ENCODE assay signal across 8 mouse cellular contexts in the genomic region with DNA sequence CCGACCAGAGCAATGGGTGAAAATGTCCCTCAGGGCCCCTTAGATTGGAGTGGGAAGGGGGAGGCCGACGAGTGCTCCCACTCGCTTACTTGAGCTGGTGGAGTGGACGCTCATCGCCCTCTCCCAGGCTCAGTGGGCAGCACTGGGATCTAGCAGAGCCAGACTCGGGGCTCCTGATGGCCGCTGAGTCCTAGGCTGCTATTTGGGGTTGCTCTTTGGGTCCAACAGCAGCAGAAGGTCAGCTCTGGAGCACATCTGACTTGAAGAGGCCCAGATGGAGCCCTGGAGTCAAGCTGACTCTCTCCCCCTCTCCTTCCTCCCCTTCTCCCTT. TPM values are rescaled to one million over a fixed set of nuclear protein-coding genes. Genes with fewer than 3 reads are reported as not detected.
A peak's percentile ranks its signal among the peaks of the same experiment; 100 is the strongest.
DNase-seq lines count a peak whose midpoint lies in the region; ATAC-seq and TF ChIP-seq lines count a peak whose summit lies in the region.

No protein-coding gene starts in this region.

- peak overlapping the region; percentile 68 for H3K9ac ChIP-seq in forebrain, embryonic 13.5 days
- H3K9ac ChIP-seq in liver, embryonic 13.5 days, result peak overlapping the region; percentile 81

- H3K4me2 ChIP-seq in forebrain, embryonic 13.5 days, result peak overlapping the region; percentile 76
- peak overlapping the region; percentile 90 for H3K4me2 ChIP-seq in liver, embryonic 13.5 days

- H3K4me3 ChIP-seq in heart, embryonic 10.5 days, result peak overlapping the region; percentile 74
- H3K4me3 ChIP-seq in C2C12 (ENCODE audit: insufficient read depth, poor library complexity, severe bottlenecking), result peak overlapping the region; percentile 59
- H3K4me3 ChIP-seq in forebrain, embryonic 13.5 days, result peak overlapping the region; percentile 43
- H3K4me3 ChIP-seq in liver, embryonic 13.5 days (replicated peaks), result peak overlapping the region; percentile 69

- no peaks in the 10 kb centered on the region for H3K9me3 ChIP-seq in heart, embryonic 10.5 days
- H3K9me3 ChIP-seq in forebrain, embryonic 13.5 days (replicated peaks), result no peaks in the 10 kb centered on the region
- H3K9me3 ChIP-seq in liver, embryonic 13.5 days (replicated peaks), result no peaks in the 10 kb centered on the region

- H3K27ac ChIP-seq in heart, embryonic 10.5 days, result peak overlapping the region; percentile 91
- no peak overlapping the region for H3K27ac ChIP-seq in forebrain, embryonic 13.5 days
- H3K27ac ChIP-seq in liver, embryonic 13.5 days, result peak overlapping the region; percentile 31

- intact Hi-C loops in heart, postnatal 14 days (cut with DNase I), result no loop called here

- no peak for TF ChIP-seq CTCF in C2C12 (IDR thresholded peaks at IDR 0.05; ENCODE audit: control insufficient read depth, insufficient read depth, insufficient read length)

- H3ac ChIP-seq in C2C12 (ENCODE audit: control insufficient read depth, insufficient read length, low read depth), result peak overlapping the region; percentile 91

- peak; percentile 57 for ATAC-seq in forebrain, embryonic 13.5 days
- ATAC-seq in liver, embryonic 13.5 days (ENCODE audit: low read depth), result no peak

- peaks cover 48% of the 10 kb centered on the region for H3K4me1 ChIP-seq in heart, embryonic 10.5 days
- peaks cover 18% of the 10 kb centered on the region for H3K4me1 ChIP-seq in forebrain, embryonic 13.5 days
- peaks cover 20% of the 10 kb centered on the region for H3K4me1 ChIP-seq in liver, embryonic 13.5 days (replicated peaks)

- H3K79me3 ChIP-seq in C2C12 (ENCODE audit: low read depth), result no peaks in the 10 kb centered on the region

- under 1% methylated on average over 8 of the region's 8 CpGs for WGBS in heart, embryonic 10.5 days
- 2% methylated on average over 8 of the region's 8 CpGs for WGBS in forebrain, embryonic 13.5 days
- 1% methylated on average over 8 of the region's 8 CpGs for WGBS in liver, embryonic 13.5 days (ENCODE audit: insufficient replicate concordance)

- peaks cover 2% of the 10 kb centered on the region; the same call in 1 of the 2 replicates for H3K36me3 ChIP-seq in heart, embryonic 10.5 days
- H3K36me3 ChIP-seq in C2C12 (ENCODE audit: control insufficient read depth, insufficient read depth), result no peaks in the 10 kb centered on the region
- no peaks in the 10 kb centered on the region for H3K36me3 ChIP-seq in forebrain, embryonic 13.5 days (ENCODE audit: poor library complexity, severe bottlenecking)
- H3K36me3 ChIP-seq in liver, embryonic 13.5 days, result no peaks in the 10 kb centered on the region

- H3K79me2 ChIP-seq in C2C12 (ENCODE audit: control insufficient read depth, insufficient read depth), result no peaks in the 10 kb centered on the region

- DNase-seq in heart, embryonic 10.5 days (ENCODE audit: low spot score), result no peak
- no peak for DNase-seq in heart, postnatal 14 days
- DNase-seq in liver, embryonic 13.5 days, result no peak
- DNase-seq in right cerebral cortex, postnatal 36 days (ENCODE audit: low spot score in 2 of 2), result no peak
- DNase-seq in left cerebral cortex, adult 9 months (ENCODE audit: low spot score in 2 of 2), result no peak
- no peak for DNase-seq in right cerebral cortex, postnatal 14 days

- H3K27me3 ChIP-seq in heart, embryonic 10.5 days (ENCODE audit: insufficient read depth, poor library complexity, severe bottlenecking), result peaks cover 13% of the 10 kb centered on the region
- H3K27me3 ChIP-seq in C2C12 (ENCODE audit: control insufficient read depth, insufficient read depth, insufficient read length), result no peaks in the 10 kb centered on the region
- peaks cover 13% of the 10 kb centered on the region for H3K27me3 ChIP-seq in forebrain, embryonic 13.5 days
- peaks cover 17% of the 10 kb centered on the region for H3K27me3 ChIP-seq in liver, embryonic 13.5 days

TF ChIP-seq in C2C12, 6 proteins besides CTCF, POLR2A, EP300 and RAD21:
- TF ChIP-seq MYOD1 (IDR thresholded peaks at IDR 0.05; ENCODE audit: control insufficient read depth, insufficient read length, low read depth) (no peak), MAX (IDR thresholded peaks at IDR 0.05) (no peak), MYOG (IDR thresholded peaks at IDR 0.05; ENCODE audit: control insufficient read depth, extremely low read depth, insufficient read length) (no peak), USF1 (IDR thresholded peaks at IDR 0.05; ENCODE audit: low read depth) (no peak), FOSL1 (IDR thresholded peaks at IDR 0.05; ENCODE audit: insufficient read depth, low read length, poor library complexity, severe bottlenecking) (no peak), CEBPB (IDR thresholded peaks at IDR 0.05; ENCODE audit: low read depth) (no peak)

RNA-seq across cellular contexts. Expression of gene Serhl, which starts 11.0 kb away (rescaled TPM):
- 57.6 and 75.6 TPM in 2 replicates for polyA plus RNA-seq in heart, embryonic 10.5 days (2016; fragmentation: Nextera tagmentation; extraction: Ambion mirVana)
- total RNA-seq in heart, postnatal 14 days (2021), result 10 to 100 TPM; 48.1 to 49.4 TPM
- 17.8 TPM for polyA plus RNA-seq in C2C12 (2012; fragmentation: generic; extraction: Trizol)
- polyA plus RNA-seq in forebrain, embryonic 13.5 days (2015; fragmentation: Nextera tagmentation; extraction: Ambion mirVana), result 35.4 and 36.9 TPM in 2 replicates
- polyA plus RNA-seq in liver, embryonic 13.5 days (2015; fragmentation: Nextera tagmentation; extraction: Ambion mirVana), result 20.1 and 23.8 TPM in 2 replicates

RNA-seq across cellular contexts. Expression of gene Rrp7a, which starts 22.3 kb away (rescaled TPM):
- 52.7 and 64.6 TPM in 2 replicates for polyA plus RNA-seq in heart, embryonic 10.5 days (2016; fragmentation: Nextera tagmentation; extraction: Ambion mirVana)
- total RNA-seq in heart, postnatal 14 days (2021), result 10 to 100 TPM; 38.6 to 44.8 TPM
- 171 TPM for polyA plus RNA-seq in C2C12 (2012; fragmentation: generic; extraction: Trizol)
- polyA plus RNA-seq in forebrain, embryonic 13.5 days (2015; fragmentation: Nextera tagmentation; extraction: Ambion mirVana), result 64.2 and 77.1 TPM in 2 replicates
- polyA plus RNA-seq in liver, embryonic 13.5 days (2015; fragmentation: Nextera tagmentation; extraction: Ambion mirVana), result 35.6 and 40.9 TPM in 2 replicates

RNA-seq across cellular contexts. Expression of gene Poldip3, which starts 48.9 kb away (rescaled TPM):
- 105 and 119 TPM in 2 replicates for polyA plus RNA-seq in heart, embryonic 10.5 days (2016; fragmentation: Nextera tagmentation; extraction: Ambion mirVana)
- 10 to 100 TPM; 34.4 to 41.1 TPM for total RNA-seq in heart, postnatal 14 days (2021)
- 108 TPM for polyA plus RNA-seq in C2C12 (2012; fragmentation: generic; extraction: Trizol)
- polyA plus RNA-seq in forebrain, embryonic 13.5 days (2015; fragmentation: Nextera tagmentation; extraction: Ambion mirVana), result 155 and 168 TPM in 2 replicates
- polyA plus RNA-seq in liver, embryonic 13.5 days (2015; fragmentation: Nextera tagmentation; extraction: Ambion mirVana), result 65.0 and 69.6 TPM in 2 replicates
